Mouse (Mus musculus): ENCODE results near the gene Ltbp2.

GRCm38 (mm10) chr12:84759063-84759462, 117.3 kb downstream of the Ltbp2 start:
- TF ChIP-seq POLR2A (IDR thresholded peaks at IDR 0.05; ENCODE audit: low read depth, low read length) (no peak), CTCF (IDR thresholded peaks at IDR 0.05; ENCODE audit: extremely low read depth, insufficient read length, insufficient replicate concordance, low read depth, low read length) (no peak)

All from small intestine, adult 2 months (tissue).